Mouse (Mus musculus): Measurements from ENCODE around the gene Rgs9.

- TF ChIP-seq POLR2A (IDR thresholded peaks at IDR 0.05; ENCODE audit: low read depth, low read length): no peak
- TF ChIP-seq CTCF (IDR thresholded peaks at IDR 0.05; ENCODE audit: extremely low read depth, insufficient read length, insufficient replicate concordance, low read depth, low read length): no peak
These were observed 38.0 kb upstream of the Rgs9 start for GRCm38 (mm10) chr11:109335890-109336289.

Data from small intestine, adult 2 months (tissue).